Mouse (Mus musculus) kidney, postnatal 0 days (tissue): ENCODE results near the gene Mcm10. TPM values are rescaled to one million over a fixed set of nuclear protein-coding genes. Genes with fewer than 3 reads are reported as not detected.

Source experiments
- ATAC-seq: fragments of 200-750 bp; cut with Nextera tagmentation; replicated peaks from 2 replicates; pipeline ENCODE4 v1.8.0; 2017; ENCODE audit warnings: low read depth, moderate number of reproducible peaks, moderate TSS enrichment, moderate library complexity; ENCODE audit not compliant: low FRiP score
- DNase-seq: peaks from one replicate; pipeline ENCODE4 v3.0.0-alpha.2; 2016; ENCODE audit warnings: low spot score
- H3K27ac ChIP-seq: fragments of 300-500 bp; sonication (generic); 2 replicates; pipeline ENCODE4 v1.5.1; 2014; ENCODE audit warnings: mild to moderate bottlenecking
- H3K27me3 ChIP-seq: fragments of 300-500 bp; sonication (generic); 2 replicates; pipeline ENCODE4 v1.6.1; 2014; ENCODE audit warnings: low read length, mixed read lengths; ENCODE audit not compliant: insufficient read depth
- H3K36me3 ChIP-seq: fragments of 300-500 bp; sonication (generic); 2 replicates; pipeline ENCODE4 v1.6.1; 2014; ENCODE audit warnings: low read length, mixed read lengths; ENCODE audit not compliant: insufficient read depth
- H3K4me1 ChIP-seq: fragments of 300-500 bp; sonication (generic); replicated peaks from 2 replicates; pipeline ENCODE4 v1.6.1; 2014; ENCODE audit warnings: antibody characterized with exemption, low read length, mixed read lengths; ENCODE audit not compliant: insufficient read depth
- H3K4me2 ChIP-seq: fragments of 300-500 bp; sonication (generic); 2 replicates; pipeline ENCODE4 v1.6.1; 2014; ENCODE audit warnings: mild to moderate bottlenecking, low read length, moderate library complexity, mixed read lengths
- H3K4me3 ChIP-seq: fragments of 300-500 bp; sonication (generic); replicated peaks from 2 replicates; pipeline ENCODE4 v1.5.1; 2014; ENCODE audit warnings: low read depth, low read length
- H3K9ac ChIP-seq: fragments of 300-500 bp; sonication (generic); 2 replicates; pipeline ENCODE4 v1.6.1; 2014; ENCODE audit warnings: low read depth, low read length
- H3K9me3 ChIP-seq: fragments of 300-500 bp; sonication (generic); replicated peaks from 2 replicates; pipeline ENCODE4 v1.6.1; 2016; ENCODE audit warnings: low read length, inconsistent platforms, mixed read lengths
- CTCF ChIP-seq: IDR thresholded peaks from 2 replicates; pipeline ENCODE4 v1.5.1; 2016; ENCODE audit warnings: antibody characterized with exemption, low read depth, mild to moderate bottlenecking, moderate library complexity
- WGBS: fragments of 180-500 bp; shearing (Covaris S2); extraction: QIAGEN DNeasy Blood & Tissue Kit; methylation state at CpG from one replicate; pipeline ENCODE4 v1.1.7; 2014; 5-methylcytosine and 5-hydroxymethylcytosine counted together
- polyA plus RNA-seq: library from polyadenylated mRNA; unstranded; fragments of >200 nt; fragmentation: Nextera tagmentation; extraction: Ambion mirVana; gene quantifications from 2 replicates; pipeline ENCODE4 v1.2.1, GENCODE M21; 2015

Gene Mcm10
- polyA plus RNA-seq, 1 experiment from 2014 or later: 13.2 TPM

- WGBS: 78% methylated on average over 13 of the region's 13 CpGs
- H3K4me2 ChIP-seq: no peak overlapping the region
- no peak overlapping the region for H3K9ac ChIP-seq
- no peaks in the 10 kb centered on the region for H3K27me3 ChIP-seq
- no peak for DNase-seq
- H3K9me3 ChIP-seq: no peaks in the 10 kb centered on the region
- no peaks in the 10 kb centered on the region for H3K4me1 ChIP-seq
- no peak overlapping the region for H3K4me3 ChIP-seq
- H3K27ac ChIP-seq: no peak overlapping the region
- no peak for ATAC-seq
- peaks cover 17% of the 10 kb centered on the region; the same call in 1 of the 2 replicates for H3K36me3 ChIP-seq
- no peak for TF ChIP-seq CTCF
These were observed 27.0 kb upstream of the Mcm10 start for GRCm38 (mm10) chr2:5039350-5040170.

GRCm38 (mm10) chr2:5038320-5038719 is 25.7 kb upstream of the Mcm10 start:
- peaks cover 17% of the 10 kb centered on the region; the same call in 1 of the 2 replicates for H3K36me3 ChIP-seq
- no peaks in the 10 kb centered on the region for H3K27me3 ChIP-seq
- H3K4me1 ChIP-seq: no peaks in the 10 kb centered on the region
- 84% methylated on average over 5 of the region's 5 CpGs for WGBS
- TF ChIP-seq CTCF: no peak
- no peak overlapping the region for H3K4me2 ChIP-seq
- H3K9ac ChIP-seq: no peak overlapping the region
- H3K9me3 ChIP-seq: no peaks in the 10 kb centered on the region
- no peak overlapping the region for H3K4me3 ChIP-seq
- DNase-seq (no peak), ATAC-seq (no peak)
- H3K27ac ChIP-seq: no peak overlapping the region

GRCm38 (mm10) chr2:5037390-5037789 is 24.8 kb upstream of the Mcm10 start:
- H3K4me3 ChIP-seq: no peak overlapping the region
- no peaks in the 10 kb centered on the region for H3K9me3 ChIP-seq
- no peak for DNase-seq
- no peak overlapping the region for H3K9ac ChIP-seq
- no peak overlapping the region for H3K4me2 ChIP-seq
- peaks cover 17% of the 10 kb centered on the region; the same call in 1 of the 2 replicates for H3K36me3 ChIP-seq
- no peak overlapping the region for H3K27ac ChIP-seq
- ATAC-seq: no peak
- no peaks in the 10 kb centered on the region for H3K4me1 ChIP-seq
- no peaks in the 10 kb centered on the region for H3K27me3 ChIP-seq
- 71% methylated on average over 3 of the region's 3 CpGs for WGBS
- TF ChIP-seq CTCF: no peak

GRCm38 (mm10) chr2:5036411-5037076 is 24.0 kb upstream of the Mcm10 start:
- Histone ChIP-seq H3K36me3 (peaks cover 17% of the 10 kb centered on the region; the same call in 1 of the 2 replicates), H3K4me1 (no peaks in the 10 kb centered on the region), H3K27ac (no peak overlapping the region), H3K27me3 (no peaks in the 10 kb centered on the region), H3K4me2 (no peak overlapping the region), H3K9me3 (no peaks in the 10 kb centered on the region), H3K9ac (no peak overlapping the region), H3K4me3 (no peak overlapping the region)
- TF ChIP-seq CTCF: no peak
- WGBS: 88% methylated on average over 10 of the region's 10 CpGs
- DNase-seq: no peak
- no peak for ATAC-seq

- no peak for ATAC-seq
- Histone ChIP-seq H3K27ac (no peak overlapping the region), H3K9me3 (no peaks in the 10 kb centered on the region), H3K9ac (no peak overlapping the region), H3K27me3 (no peaks in the 10 kb centered on the region), H3K36me3 (peaks cover 17% of the 10 kb centered on the region; the same call in 1 of the 2 replicates), H3K4me1 (no peaks in the 10 kb centered on the region), H3K4me2 (no peak overlapping the region), H3K4me3 (no peak overlapping the region)
- DNase-seq: no peak
- TF ChIP-seq CTCF: no peak
- 90% methylated on average over 9 of the region's 9 CpGs for WGBS
These were observed 22.6 kb upstream of the Mcm10 start for GRCm38 (mm10) chr2:5035241-5035640.

- DNase-seq (no peak), ATAC-seq (no peak)
- Histone ChIP-seq H3K4me3 (no peak overlapping the region), H3K27me3 (no peaks in the 10 kb centered on the region), H3K36me3 (peaks cover 15% of the 10 kb centered on the region; the same call in 1 of the 2 replicates), H3K27ac (no peak overlapping the region), H3K9ac (no peak overlapping the region), H3K4me1 (no peaks in the 10 kb centered on the region), H3K9me3 (no peaks in the 10 kb centered on the region), H3K4me2 (no peak overlapping the region)
- WGBS: 80% methylated on average over 8 of the region's 8 CpGs
- no peak for TF ChIP-seq CTCF
These were observed 22.2 kb upstream of the Mcm10 start for GRCm38 (mm10) chr2:5034801-5035200.
